24 mouse cellular contexts compared by ENCODE assay signal in the genomic region with DNA sequence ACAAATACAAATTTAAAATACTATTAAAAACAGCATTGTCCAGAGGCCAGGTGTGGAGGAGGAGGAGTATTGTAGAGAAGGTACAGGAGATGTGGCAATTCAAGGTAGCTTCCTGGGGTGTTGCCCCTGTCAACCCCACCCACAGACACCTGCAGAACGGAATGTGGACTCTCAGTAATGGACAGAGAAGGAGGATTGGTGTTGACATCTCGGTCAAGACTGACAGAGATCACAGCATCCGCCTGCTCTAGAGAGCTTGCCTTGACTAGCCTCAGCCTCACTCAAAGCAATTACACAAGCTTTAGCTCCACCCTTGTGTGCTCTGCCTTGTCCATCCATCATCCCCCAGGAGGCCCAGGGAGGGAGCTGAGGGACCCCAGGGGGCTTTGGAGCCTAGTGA. TPM values are rescaled to one million over a fixed set of nuclear protein-coding genes. Genes with fewer than 3 reads are reported as not detected.
DNase-seq lines count a peak whose midpoint lies in the region; ATAC-seq and TF ChIP-seq lines count a peak whose summit lies in the region.
"Had no signal": no experiment of that assay in that cellular context is flagged by ENCODE, and none has a peak within 500 bp of the region (broad histone marks: within the 10 kb centered on the region; RNA-seq: fewer than 3 reads in every experiment).

No protein-coding gene starts in this region.

- TF ChIP-seq EP300 in ES-Bruce4 (IDR thresholded peaks at IDR 0.05; ENCODE audit: insufficient read depth, low read depth, low read length): peak; percentile 85

- H3K9me3 ChIP-seq in E14TG2a.4 (ENCODE audit: low read length): no peaks in the 10 kb centered on the region
- no peaks in the 10 kb centered on the region for H3K9me3 ChIP-seq in ES-Bruce4 (replicated peaks; ENCODE audit: control insufficient read depth, insufficient read depth, low read length, poor library complexity, severe bottlenecking)
- H3K9me3 ChIP-seq in stomach, embryonic 16.5 days (replicated peaks; ENCODE audit: control insufficient read depth, low read length): no peaks in the 10 kb centered on the region
- H3K9me3 ChIP-seq in forebrain, embryonic 12.5 days: no peaks in the 10 kb centered on the region
- H3K9me3 ChIP-seq: embryonic facial prominence, embryonic 13.5 days; forebrain, embryonic 15.5 days; hindbrain, embryonic 10.5 days; hindbrain, embryonic 13.5 days; intestine, embryonic 15.5 days had no signal

- no peak for TF ChIP-seq POLR2A in ES-Bruce4 (IDR thresholded peaks at IDR 0.05; ENCODE audit: insufficient read depth, low read length)

- 44% methylated on average over 3 of the region's 3 CpGs for WGBS in stomach, embryonic 16.5 days
- WGBS in forebrain, embryonic 12.5 days: 66% methylated on average over 3 of the region's 3 CpGs

- peaks cover 71% of the 10 kb centered on the region for H3K4me1 ChIP-seq in E14TG2a.4 (replicated peaks; ENCODE audit: low read depth, low read length)
- peaks cover 3% of the 10 kb centered on the region for H3K4me1 ChIP-seq in ES-Bruce4 (ENCODE audit: control insufficient read depth, insufficient read depth, low read length)
- no peaks in the 10 kb centered on the region; the same call in 1 of the 2 replicates for H3K4me1 ChIP-seq in stomach, embryonic 16.5 days (ENCODE audit: control insufficient read depth, insufficient read depth, low read length)
- peaks cover 14% of the 10 kb centered on the region for H3K4me1 ChIP-seq in forebrain, embryonic 12.5 days

- H3K27ac ChIP-seq in ES-Bruce4 (ENCODE audit: insufficient read depth, low read length): peak overlapping the region; percentile 83
- peak overlapping the region; percentile 50 for H3K27ac ChIP-seq in stomach, embryonic 16.5 days (ENCODE audit: low read length)
- no peak overlapping the region for H3K27ac ChIP-seq in forebrain, embryonic 12.5 days
- H3K27ac ChIP-seq: embryonic facial prominence, embryonic 13.5 days; forebrain, embryonic 15.5 days; hindbrain, embryonic 10.5 days; hindbrain, embryonic 13.5 days; intestine, embryonic 15.5 days had no signal

- H3K4me3 ChIP-seq in E14TG2a.4 (replicated peaks; ENCODE audit: low read length): peak overlapping the region; percentile 8
- H3K4me3 ChIP-seq in ES-Bruce4 (ENCODE audit: low read depth, low read length): no peak overlapping the region
- no peak overlapping the region for H3K4me3 ChIP-seq in stomach, embryonic 16.5 days (replicated peaks; ENCODE audit: low read length)
- H3K4me3 ChIP-seq in forebrain, embryonic 12.5 days (replicated peaks): no peak overlapping the region
- H3K4me3 ChIP-seq: embryonic facial prominence, embryonic 13.5 days; forebrain, embryonic 15.5 days; hindbrain, embryonic 10.5 days; hindbrain, embryonic 13.5 days; intestine, embryonic 15.5 days had no signal

- peak; percentile 62 for DNase-seq in R1 (ENCODE audit: low read depth, low spot score)
- DNase-seq in layer of hippocampus, adult 8-10 months (ENCODE audit: low spot score in 2 of 2): no peak
- DNase-seq in adipocyte (ENCODE audit: low spot score): no peak
- DNase-seq: adrenal gland, adult 8-10 months; adrenal gland, postnatal 25 days; cerebellum, adult 11-12 months; cerebellum, adult 9-10 months; cerebellum, postnatal 14 days; gastrocnemius, postnatal 25 days; heart, postnatal 36 days; kidney, adult 11 months; kidney, adult 8-10 months had no signal

- H3K36me3 ChIP-seq in E14TG2a.4 (ENCODE audit: insufficient read depth, low read length): peaks cover 3% of the 10 kb centered on the region; the same call in 1 of the 2 replicates
- peaks cover 3% of the 10 kb centered on the region; the same call in 1 of the 2 replicates for H3K36me3 ChIP-seq in ES-Bruce4 (ENCODE audit: control insufficient read depth, insufficient read depth, low read length, poor library complexity, severe bottlenecking)
- H3K36me3 ChIP-seq in stomach, embryonic 16.5 days (ENCODE audit: control insufficient read depth, insufficient read depth, low read length): no peaks in the 10 kb centered on the region
- no peaks in the 10 kb centered on the region for H3K36me3 ChIP-seq in forebrain, embryonic 12.5 days (replicated peaks)
- H3K36me3 ChIP-seq: embryonic facial prominence, embryonic 13.5 days; forebrain, embryonic 15.5 days; hindbrain, embryonic 10.5 days; hindbrain, embryonic 13.5 days; intestine, embryonic 15.5 days had no signal

- H3K27me3 ChIP-seq in E14TG2a.4 (ENCODE audit: insufficient read depth, low read length) (no peaks in the 10 kb centered on the region), ES-Bruce4 (ENCODE audit: control insufficient read depth, insufficient read depth, low read length, poor library complexity, severe bottlenecking) (no peaks in the 10 kb centered on the region)
- H3K27me3 ChIP-seq in stomach, embryonic 16.5 days (ENCODE audit: control insufficient read depth, insufficient read depth, low read length): no peaks in the 10 kb centered on the region
- H3K27me3 ChIP-seq in forebrain, embryonic 12.5 days: peaks cover 56% of the 10 kb centered on the region

- no peak for ATAC-seq in stomach, embryonic 16.5 days (ENCODE audit: insufficient read depth, low FRiP score)
- no peak for ATAC-seq in forebrain, embryonic 12.5 days (ENCODE audit: low FRiP score)
- ATAC-seq: CD4-positive, CD25-positive, alpha-beta regulatory T cell, adult 4 months; forebrain, embryonic 15.5 days; hindbrain, embryonic 16.5 days; intestine, embryonic 15.5 days had no signal

- no peak overlapping the region for H3K4me2 ChIP-seq in stomach, embryonic 16.5 days (ENCODE audit: low read depth, low read length)
- no peak overlapping the region for H3K4me2 ChIP-seq in forebrain, embryonic 12.5 days
- H3K4me2 ChIP-seq: embryonic facial prominence, embryonic 13.5 days; forebrain, embryonic 15.5 days; heart, embryonic 11.5 days; hindbrain, embryonic 13.5 days; intestine, embryonic 15.5 days had no signal

- TF ChIP-seq CTCF in E14TG2a.4 (conservative IDR thresholded peaks at IDR 0.05; ENCODE audit: low read length) (no peak), ES-Bruce4 (IDR thresholded peaks at IDR 0.05; ENCODE audit: low read depth, low read length) (no peak)

- H3K9ac ChIP-seq in ES-Bruce4 (ENCODE audit: low read depth, poor library complexity, severe bottlenecking): no peak overlapping the region
- no peak overlapping the region for H3K9ac ChIP-seq in stomach, embryonic 16.5 days (ENCODE audit: low read length)
- H3K9ac ChIP-seq in forebrain, embryonic 12.5 days: no peak overlapping the region
- H3K9ac ChIP-seq: embryonic facial prominence, embryonic 13.5 days; forebrain, embryonic 15.5 days; hindbrain, embryonic 13.5 days; intestine, embryonic 15.5 days had no signal

RNA-seq across cellular contexts. Expression of gene Hspb1, which starts 3.2 kb away (rescaled TPM):
- polyA plus RNA-seq in ES-Bruce4 (2011; ENCODE audit: insufficient read depth, insufficient read length, low read depth, missing spikeins): 426 and 500 TPM in 2 replicates
- polyA plus RNA-seq in stomach, embryonic 16.5 days (2015; fragmentation: Nextera tagmentation; extraction: Ambion mirVana): 649 and 704 TPM in 2 replicates
- total RNA-seq in layer of hippocampus, adult 8-10 months (2022): 10 to 100 TPM; 17.8 to 30.2 (median 23.0) TPM
- polyA plus RNA-seq in forebrain, embryonic 12.5 days (2016; fragmentation: Nextera tagmentation; extraction: Ambion mirVana): 7.8 and 10.7 TPM in 2 replicates

RNA-seq across cellular contexts. Expression of gene Ywhag, which starts 43.5 kb away (rescaled TPM):
- 372 TPM in 2 replicates for polyA plus RNA-seq in ES-Bruce4 (2011; ENCODE audit: insufficient read depth, insufficient read length, low read depth, missing spikeins)
- 195 and 199 TPM in 2 replicates for polyA plus RNA-seq in stomach, embryonic 16.5 days (2015; fragmentation: Nextera tagmentation; extraction: Ambion mirVana)
- total RNA-seq in layer of hippocampus, adult 8-10 months (2022): 1,000 to 10,000 TPM; 1,040 to 1,170 (median 1,116) TPM
- 410 and 460 TPM in 2 replicates for polyA plus RNA-seq in forebrain, embryonic 12.5 days (2016; fragmentation: Nextera tagmentation; extraction: Ambion mirVana)

Comparison
In these comparisons a context has a peak if more than half of its experiments do, and no peak if none do; other contexts are left out.
1. RNA of gene Hspb1, which starts 3.2 kb away (polyA plus RNA-seq): 649 to 704 TPM in stomach, embryonic 16.5 days and 426 to 500 TPM in ES-Bruce4; 7.8 to 10.7 TPM in forebrain, embryonic 12.5 days; every median in the first group is over 10 times any median in the second.